Mouse (Mus musculus): ENCODE results near the gene Cst10. TPM values are rescaled to one million over a fixed set of nuclear protein-coding genes. Genes with fewer than 3 reads are reported as not detected.

The Cst10 gene
- not detected for total RNA-seq (2021)
- long read RNA-seq, experiment 1 = 0 reads
- long read RNA-seq, experiment 2 = 0 reads

DNA sequence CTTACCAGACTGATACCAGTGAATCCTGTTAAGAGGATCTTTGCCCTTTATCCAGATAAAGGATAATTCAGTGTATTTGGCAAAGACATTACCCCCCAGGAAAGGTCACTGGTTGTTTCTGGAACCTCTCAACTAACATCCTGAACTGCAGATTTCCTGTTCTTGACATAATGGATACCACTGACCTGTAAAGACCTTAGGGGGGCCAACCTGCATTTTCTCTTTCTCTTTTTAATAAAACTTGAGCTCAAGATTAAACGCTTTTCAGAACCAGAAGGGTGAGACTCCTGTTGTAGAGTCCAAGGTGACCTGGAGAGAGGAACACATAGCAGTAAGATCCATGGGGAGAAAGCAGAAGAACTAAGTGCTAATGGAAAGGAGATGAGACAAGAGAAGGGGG is at the start of gene Cst10:
Gene Cst10 (plus strand): TSS at position 301 of the 400 bp plus-strand sequence.
- intact Hi-C loops (cut with DNase I; ENCODE audit: low total_unique reads) = no loop called here
- no peak for DNase-seq

DNA sequence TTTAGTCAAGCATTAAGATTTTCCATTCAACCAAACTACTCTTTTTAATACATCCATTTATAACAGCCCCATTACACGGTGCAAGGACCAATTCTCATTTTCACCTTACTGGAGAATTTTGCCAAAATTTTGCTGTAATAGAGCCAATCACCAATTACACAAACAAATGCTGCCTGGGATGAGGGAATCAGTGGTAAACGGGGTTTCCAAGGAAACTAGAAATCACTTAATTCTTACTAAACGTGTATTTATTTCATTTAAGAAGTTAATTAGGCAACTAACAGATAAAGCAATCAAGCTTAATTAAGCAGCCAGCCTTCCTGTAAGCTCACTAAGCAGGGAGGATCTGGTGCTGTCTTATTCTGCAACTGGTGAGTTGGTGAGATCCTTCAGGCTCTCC is 11.9 kb upstream of the Cst10 start:
- DNase-seq = no peak
- intact Hi-C loops (cut with DNase I; ENCODE audit: low total_unique reads) = no loop called here

DNA sequence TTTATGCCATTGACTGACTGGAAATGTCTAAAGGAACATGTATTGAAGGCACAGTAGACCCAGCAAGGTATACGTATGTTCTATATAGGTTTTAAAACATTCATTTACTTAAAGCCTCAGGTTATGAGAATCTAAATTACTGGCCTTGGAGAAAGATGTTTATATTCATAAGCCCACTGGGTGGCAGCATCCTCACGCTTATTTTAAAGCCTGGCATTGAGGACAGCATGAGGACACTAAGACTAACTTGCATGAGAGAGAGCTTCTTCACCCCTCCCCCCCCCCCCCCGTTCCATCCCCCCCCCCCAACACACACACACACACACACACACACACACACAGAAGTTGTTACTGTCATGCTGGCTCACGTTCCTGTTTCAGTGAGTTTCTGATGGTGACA is 17.7 kb downstream of the Cst10 start:
- intact Hi-C loops (cut with DNase I; ENCODE audit: low total_unique reads) = no loop called here
- DNase-seq = no peak

Data from gastrocnemius, postnatal 14 days (tissue).